Mouse (Mus musculus): Measurements from ENCODE around the gene Actr1b. TPM values are rescaled to one million over a fixed set of nuclear protein-coding genes. Genes with fewer than 3 reads are reported as not detected.

Actr1b gene
- 126 and 133 TPM in 2 replicates for polyA plus RNA-seq (2016; fragmentation: Nextera tagmentation; extraction: Ambion mirVana)

DNA sequence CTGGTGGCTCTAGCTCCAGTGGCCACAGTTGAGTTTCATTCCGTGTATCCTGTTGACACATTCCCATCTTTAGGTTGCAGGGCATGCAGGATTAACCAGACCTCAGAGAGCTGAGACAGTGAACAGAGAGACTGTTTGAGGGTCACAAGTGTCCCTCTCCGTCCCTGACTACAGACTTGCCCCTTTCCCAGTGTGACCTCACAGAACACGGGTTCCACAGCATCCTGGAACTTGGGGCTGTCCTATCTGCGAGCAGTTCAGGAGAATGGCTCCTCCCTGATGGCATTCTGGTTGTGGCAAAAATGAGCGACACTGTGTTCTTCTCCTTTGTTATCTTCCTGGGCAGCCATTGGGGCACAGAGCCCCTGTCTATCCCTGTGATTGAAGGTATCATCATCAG lies at the start of gene Actr1b:
TSS of gene Actr1b (minus strand) at position 112 of the 400 bp plus-strand sequence.
- no peak within 1 kb of the TSS for H3K4me3 ChIP-seq
- H3K4me1 ChIP-seq: no peaks in the 10 kb centered on the region
- no peak within 1 kb of the TSS for H3K27ac ChIP-seq
- WGBS: 67% methylated on average over 5 of the region's 5 CpGs
- DNase-seq (ENCODE audit: low spot score): no peak
- no peaks in the 10 kb centered on the region for H3K36me3 ChIP-seq
- H3K27me3 ChIP-seq (ENCODE audit: insufficient read depth, poor library complexity, severe bottlenecking): no peaks in the 10 kb centered on the region
- H3K9me3 ChIP-seq: no peaks in the 10 kb centered on the region

DNA sequence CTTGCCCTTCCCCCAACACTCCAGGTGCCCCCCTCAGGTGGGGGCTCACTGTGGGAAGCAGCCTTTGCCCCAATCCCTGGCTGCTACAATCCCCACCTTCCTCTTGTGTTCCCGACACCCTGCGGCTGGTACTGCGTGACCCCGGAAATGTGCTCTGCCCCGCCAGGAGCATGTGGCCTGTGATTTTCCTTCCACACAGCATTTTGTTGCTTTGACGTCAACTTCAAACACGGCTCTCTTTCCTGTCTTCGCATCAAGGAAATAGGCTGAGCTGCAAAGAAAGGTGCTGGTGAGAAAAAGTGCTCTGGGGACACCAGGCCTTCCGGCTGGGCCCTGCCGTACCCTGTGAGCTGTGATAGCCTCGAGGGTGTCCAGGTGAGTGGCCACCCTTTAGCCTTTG lies 47.3 kb upstream of the Actr1b start, which contains the start of gene Zap70:
TSS of gene Zap70 (plus strand) at position 231 of the 400 bp plus-strand sequence.
- 73% methylated on average over 11 of the region's 11 CpGs for WGBS
- no peak within 1 kb of the TSS for H3K27ac ChIP-seq

GRCm38 (mm10) chr1:36761061-36761460 lies 46.8 kb upstream of the Actr1b start:
- Histone ChIP-seq H3K4me3 (no peak overlapping the region), H3K9me3 (no peaks in the 10 kb centered on the region), H3K27ac (no peak overlapping the region), H3K27me3 (ENCODE audit: insufficient read depth, poor library complexity, severe bottlenecking) (no peaks in the 10 kb centered on the region), H3K36me3 (no peaks in the 10 kb centered on the region), H3K4me1 (peaks cover 4% of the 10 kb centered on the region)
- WGBS: 79% methylated on average over 8 of the region's 8 CpGs
- no peak for DNase-seq (ENCODE audit: low spot score)

More for the DNA sequence above, 47.3 kb upstream of the Actr1b start, which contains the start of gene Zap70:
- H3K4me1 ChIP-seq: peaks cover 8% of the 10 kb centered on the region
- DNase-seq (ENCODE audit: low spot score): no peak
- H3K27me3 ChIP-seq (ENCODE audit: insufficient read depth, poor library complexity, severe bottlenecking): no peaks in the 10 kb centered on the region
- no peaks in the 10 kb centered on the region for H3K36me3 ChIP-seq
- H3K9me3 ChIP-seq: no peaks in the 10 kb centered on the region
- no peak within 1 kb of the TSS for H3K4me3 ChIP-seq

- H3K36me3 ChIP-seq: no peaks in the 10 kb centered on the region
- H3K27me3 ChIP-seq (ENCODE audit: insufficient read depth, poor library complexity, severe bottlenecking): no peaks in the 10 kb centered on the region
- no peak for DNase-seq (ENCODE audit: low spot score)
- 78% methylated on average over 9 of the region's 9 CpGs for WGBS
- peaks cover 4% of the 10 kb centered on the region for H3K4me1 ChIP-seq
- H3K9me3 ChIP-seq: no peaks in the 10 kb centered on the region
- H3K4me3 ChIP-seq: no peak overlapping the region
- H3K27ac ChIP-seq: no peak overlapping the region
These were observed 46.2 kb upstream of the Actr1b start for GRCm38 (mm10) chr1:36760401-36760800.

DNA sequence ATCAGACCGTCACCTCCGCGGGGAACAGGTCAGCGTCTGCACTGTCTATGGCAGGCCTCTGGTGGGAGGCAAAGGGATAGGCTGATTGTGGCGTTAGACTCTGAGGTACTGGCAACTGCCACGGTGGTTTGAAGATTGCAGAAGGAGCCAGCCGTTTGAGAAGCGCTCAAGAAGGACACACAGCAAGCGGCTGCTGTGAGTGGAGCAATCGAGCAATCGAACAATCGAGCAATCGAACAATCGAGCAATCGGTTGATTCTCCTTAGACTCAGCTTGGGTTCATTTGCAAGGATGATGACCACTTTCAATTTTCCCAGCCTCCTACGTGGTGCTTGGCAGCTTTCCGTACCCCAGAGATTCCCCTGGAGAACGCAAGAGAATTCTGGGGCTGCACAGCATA lies 44.9 kb upstream of the Actr1b start:
- no peaks in the 10 kb centered on the region for H3K9me3 ChIP-seq
- no peak overlapping the region for H3K4me3 ChIP-seq
- 82% methylated on average over 18 of the region's 18 CpGs for WGBS
- H3K27me3 ChIP-seq (ENCODE audit: insufficient read depth, poor library complexity, severe bottlenecking): no peaks in the 10 kb centered on the region
- H3K36me3 ChIP-seq: no peaks in the 10 kb centered on the region
- peaks cover 8% of the 10 kb centered on the region for H3K4me1 ChIP-seq
- DNase-seq (ENCODE audit: low spot score): no peak
- H3K27ac ChIP-seq: no peak overlapping the region

GRCm38 (mm10) chr1:36758553-36758952 lies 44.3 kb upstream of the Actr1b start:
- Histone ChIP-seq H3K27ac (no peak overlapping the region), H3K4me3 (no peak overlapping the region)
- WGBS: 80% methylated on average over 9 of the region's 9 CpGs

GRCm38 (mm10) chr1:36753932-36754675 lies 39.9 kb upstream of the Actr1b start:
- Histone ChIP-seq H3K9me3 (no peaks in the 10 kb centered on the region), H3K36me3 (no peaks in the 10 kb centered on the region), H3K27ac (no peak overlapping the region), H3K27me3 (ENCODE audit: insufficient read depth, poor library complexity, severe bottlenecking) (no peaks in the 10 kb centered on the region), H3K4me3 (no peak overlapping the region), H3K4me1 (peaks cover 6% of the 10 kb centered on the region; the same call in 1 of the 2 replicates)
- WGBS: 69% methylated on average over 6 of the region's 6 CpGs
- DNase-seq (ENCODE audit: low spot score): no peak

More at GRCm38 (mm10) chr1:36758553-36758952, 44.3 kb upstream of the Actr1b start:
- Histone ChIP-seq H3K4me1 (peaks cover 11% of the 10 kb centered on the region), H3K27me3 (ENCODE audit: insufficient read depth, poor library complexity, severe bottlenecking) (no peaks in the 10 kb centered on the region), H3K9me3 (no peaks in the 10 kb centered on the region), H3K36me3 (no peaks in the 10 kb centered on the region)
- DNase-seq (ENCODE audit: low spot score): no peak

DNA sequence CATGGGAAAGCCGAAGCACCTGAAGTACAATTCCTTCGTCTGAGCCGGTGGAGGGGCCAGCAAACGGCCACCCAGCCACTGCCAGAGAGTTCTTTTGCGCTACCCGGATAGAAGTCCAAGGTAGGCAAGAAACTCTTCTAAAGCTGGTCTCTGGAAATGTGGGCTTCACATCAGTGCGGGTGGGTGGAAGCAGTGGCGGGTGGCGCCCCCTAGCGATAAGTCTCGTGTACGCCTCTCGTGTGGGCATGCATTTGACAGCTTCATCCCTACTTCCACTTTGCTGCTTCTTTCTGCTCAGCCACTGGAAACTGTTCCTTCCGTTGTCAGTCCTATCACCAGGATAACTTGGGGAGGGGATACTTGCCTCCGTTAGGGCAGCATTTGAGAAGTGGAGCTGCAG lies 32.2 kb upstream of the Actr1b start:
- H3K27me3 ChIP-seq (ENCODE audit: insufficient read depth, poor library complexity, severe bottlenecking): peaks cover 10% of the 10 kb centered on the region; the same call in 1 of the 2 replicates
- H3K9me3 ChIP-seq: no peaks in the 10 kb centered on the region
- peaks cover 17% of the 10 kb centered on the region; the same call in 1 of the 2 replicates for H3K4me1 ChIP-seq
- no peak overlapping the region for H3K27ac ChIP-seq
- H3K36me3 ChIP-seq: no peaks in the 10 kb centered on the region
- WGBS: 48% methylated on average over 15 of the region's 15 CpGs
- DNase-seq (ENCODE audit: low spot score): no peak
- H3K4me3 ChIP-seq: no peak overlapping the region

- Histone ChIP-seq H3K4me1 (peaks cover 17% of the 10 kb centered on the region; the same call in 1 of the 2 replicates), H3K4me3 (no peak overlapping the region), H3K36me3 (no peaks in the 10 kb centered on the region), H3K9me3 (no peaks in the 10 kb centered on the region), H3K27me3 (ENCODE audit: insufficient read depth, poor library complexity, severe bottlenecking) (peaks cover 15% of the 10 kb centered on the region; the same call in 1 of the 2 replicates), H3K27ac (no peak overlapping the region)
- no peak for DNase-seq (ENCODE audit: low spot score)
- WGBS: 32% methylated on average over 4 of the region's 4 CpGs
These were observed 31.4 kb upstream of the Actr1b start for GRCm38 (mm10) chr1:36745661-36746060.

GRCm38 (mm10) chr1:36744268-36744944 lies 30.2 kb upstream of the Actr1b start:
- DNase-seq (ENCODE audit: low spot score): no peak
- no peaks in the 10 kb centered on the region for H3K9me3 ChIP-seq
- H3K27ac ChIP-seq: no peak overlapping the region
- H3K27me3 ChIP-seq (ENCODE audit: insufficient read depth, poor library complexity, severe bottlenecking): peaks cover 21% of the 10 kb centered on the region; the same call in 1 of the 2 replicates
- peak overlapping the region; percentile 32; the same call in 1 of the 2 replicates for H3K4me3 ChIP-seq
- no peaks in the 10 kb centered on the region for H3K36me3 ChIP-seq
- WGBS: 30% methylated on average over 17 of the region's 17 CpGs
- peaks cover 17% of the 10 kb centered on the region; the same call in 1 of the 2 replicates for H3K4me1 ChIP-seq

GRCm38 (mm10) chr1:36743046-36743445 lies 28.8 kb upstream of the Actr1b start:
- DNase-seq (ENCODE audit: low spot score): no peak
- no peaks in the 10 kb centered on the region for H3K9me3 ChIP-seq
- 65% methylated on average over 9 of the region's 9 CpGs for WGBS
- peaks cover 24% of the 10 kb centered on the region; the same call in 1 of the 2 replicates for H3K27me3 ChIP-seq (ENCODE audit: insufficient read depth, poor library complexity, severe bottlenecking)
- H3K4me3 ChIP-seq: no peak overlapping the region
- H3K27ac ChIP-seq: no peak overlapping the region
- no peaks in the 10 kb centered on the region for H3K36me3 ChIP-seq
- peaks cover 17% of the 10 kb centered on the region; the same call in 1 of the 2 replicates for H3K4me1 ChIP-seq

DNA sequence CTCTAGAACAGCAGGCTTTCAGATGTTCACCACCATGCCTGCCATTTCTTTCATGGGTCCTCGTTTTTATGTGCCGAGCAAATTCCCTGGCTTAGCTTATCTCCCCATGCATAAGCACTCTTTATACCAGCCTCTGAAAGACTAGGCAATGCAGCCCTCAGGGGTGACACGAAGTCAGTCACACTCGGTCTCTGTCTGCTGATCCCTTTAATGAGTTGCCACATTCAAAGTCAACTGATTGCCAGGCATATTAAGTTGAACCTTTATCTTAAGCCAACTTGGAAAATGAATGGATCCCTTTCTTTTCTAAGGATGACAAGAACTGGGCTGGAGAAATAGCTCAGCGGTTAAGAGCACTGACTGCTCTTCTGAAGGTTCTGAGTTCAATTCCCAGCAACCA lies 25.0 kb upstream of the Actr1b start:
- DNase-seq (ENCODE audit: low spot score): no peak
- H3K9me3 ChIP-seq: no peaks in the 10 kb centered on the region

DNA sequence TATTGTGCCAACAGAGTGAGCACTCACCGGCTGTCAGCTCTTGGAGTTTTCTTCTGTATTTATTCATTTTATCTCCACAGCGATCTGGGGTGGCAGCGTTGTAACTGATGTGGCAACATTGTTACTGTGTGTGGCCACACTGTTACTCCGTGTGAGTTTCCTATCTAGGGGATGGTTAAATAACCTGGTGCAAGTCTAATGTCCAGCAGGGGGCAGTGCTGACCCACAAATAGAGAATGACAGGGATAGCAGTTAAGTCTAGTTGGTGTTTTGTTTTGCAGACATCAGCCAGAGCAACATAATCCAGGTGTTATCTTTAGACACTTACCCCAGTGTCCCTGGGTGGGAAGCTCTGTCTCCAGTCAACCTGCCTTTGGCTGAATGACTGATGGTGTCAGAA lies 23.1 kb upstream of the Actr1b start:
- no peaks in the 10 kb centered on the region for H3K9me3 ChIP-seq
- no peaks in the 10 kb centered on the region for H3K36me3 ChIP-seq
- no peaks in the 10 kb centered on the region for H3K4me1 ChIP-seq
- H3K27ac ChIP-seq: no peak overlapping the region
- peaks cover 23% of the 10 kb centered on the region; the same call in 1 of the 2 replicates for H3K27me3 ChIP-seq (ENCODE audit: insufficient read depth, poor library complexity, severe bottlenecking)
- no peak overlapping the region for H3K4me3 ChIP-seq
- DNase-seq (ENCODE audit: low spot score): peak; percentile 86
- 7% methylated on average over 4 of the region's 4 CpGs for WGBS

More for the DNA sequence above, 25.0 kb upstream of the Actr1b start:
- Histone ChIP-seq H3K36me3 (no peaks in the 10 kb centered on the region), H3K27me3 (ENCODE audit: insufficient read depth, poor library complexity, severe bottlenecking) (peaks cover 24% of the 10 kb centered on the region; the same call in 1 of the 2 replicates), H3K27ac (no peak overlapping the region), H3K4me3 (no peak overlapping the region), H3K4me1 (peaks cover 3% of the 10 kb centered on the region; the same call in 1 of the 2 replicates)
- WGBS: 71% methylated on average over 5 of the region's 5 CpGs
